Mouse (Mus musculus) brain, embryonic 18.5 days (tissue): Measurements from ENCODE around the gene Card9.

Experiments used
- DNase-seq: peaks from one replicate; pipeline ENCODE4 v3.0.0-alpha.2; 2012; ENCODE audit warnings: low read depth, low spot score

The Card9 gene

DNA sequence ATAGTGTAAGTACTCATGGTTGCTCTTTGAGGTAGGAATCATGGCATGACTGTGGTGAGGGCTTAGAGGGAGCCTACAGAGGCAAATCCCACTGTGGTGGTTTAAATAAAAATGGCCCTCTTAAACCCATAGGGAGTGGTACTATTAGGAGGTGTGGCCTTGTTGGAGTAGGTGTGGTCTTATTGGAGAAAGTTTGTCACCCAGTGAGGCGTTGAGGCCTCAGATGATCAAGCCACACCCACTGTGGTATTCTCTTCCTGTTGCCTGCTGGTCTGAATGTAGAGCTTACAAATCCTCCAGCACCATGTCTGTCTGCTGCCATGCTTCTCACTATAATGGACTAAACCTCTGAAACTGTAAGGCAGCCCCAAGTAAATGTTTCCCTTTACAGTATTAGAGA is 56.0 kb downstream of the Card9 start:
- DNase-seq: no peak
